Mouse (Mus musculus) inflammation-experienced regulatory T-cells (primary cell): Measurements from ENCODE around the gene Qtrt2. TPM values are rescaled to one million over a fixed set of nuclear protein-coding genes. Genes with fewer than 3 reads are reported as not detected.

Source experiments
- polyA plus RNA-seq, 2 experiments: library from polyadenylated mRNA; unstranded; fragments of 100-300 nt; shearing (Covaris generic); gene quantifications; one replicate each; pipeline ENCODE4 v1.2.1; 2017

Gene Qtrt2
- 10 to 100 TPM; 15.6 to 20.2 TPM for polyA plus RNA-seq

GRCm38 (mm10) chr16:43926341-43926859 is at the start of gene Qtrt2:
TSS of gene Qtrt2 (minus strand) at chr16:43926809.

DNA sequence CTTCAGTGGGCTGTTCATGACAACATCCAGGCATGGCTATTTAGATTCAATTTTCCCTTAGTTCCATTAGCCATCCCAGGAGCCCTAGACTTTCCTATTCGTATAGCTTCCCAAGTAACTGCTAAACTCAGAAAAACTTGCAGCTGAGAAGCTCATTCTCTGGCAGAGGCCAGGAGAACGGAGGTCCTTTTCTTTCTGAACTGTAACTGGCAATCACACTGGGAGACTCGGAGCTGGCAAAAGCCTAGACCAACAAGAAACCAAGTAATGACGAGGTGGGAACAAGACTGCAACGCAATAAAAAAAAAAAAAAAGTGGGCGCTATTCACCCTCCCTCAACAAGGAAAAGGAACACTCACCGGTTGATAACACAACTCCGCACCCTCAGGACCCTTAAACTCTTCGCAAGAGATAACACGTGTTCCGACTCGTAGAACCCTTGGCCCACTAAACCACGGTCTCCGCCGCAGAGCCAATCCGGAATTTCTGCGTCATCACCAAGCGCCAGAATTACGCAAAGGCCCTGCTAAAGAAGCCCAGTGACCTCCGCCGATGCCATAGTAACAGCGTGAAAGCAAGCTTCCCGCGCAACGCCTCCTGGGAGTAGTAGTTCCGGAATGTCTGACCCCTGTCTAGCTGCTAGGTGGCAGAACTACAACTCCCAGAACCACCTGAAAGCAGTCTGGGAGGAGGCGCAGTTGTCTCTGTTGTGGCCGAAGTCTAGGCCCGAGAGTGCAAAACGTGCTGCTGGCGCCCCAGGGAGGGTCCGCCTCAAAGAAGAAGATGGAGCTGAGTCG is 37.2 kb downstream of the Qtrt2 start, which contains the start of gene Ccdc191:
Ccdc191 (plus strand) TSS at position 593 of the 797 bp plus-strand sequence.

Other genes starting within 250 kb of the Qtrt2 start
- gene Drd3, start 172.8 kb downstream of the Qtrt2 start, polyA plus RNA-seq = not detected
- gene Ccdc191, start 37.0 kb downstream of the Qtrt2 start, polyA plus RNA-seq = 10 to 100 TPM; 13.9 to 21.3 TPM
- gene Zdhhc23, start 53.0 kb upstream of the Qtrt2 start, polyA plus RNA-seq = 1 to 10 TPM; 3.4 to 6.4 TPM
- 1 to 10 TPM; 4.4 to 6.3 TPM for gene Gramd1c, start 136.5 kb upstream of the Qtrt2 start, polyA plus RNA-seq
- 10 to 100 TPM; 22.5 to 22.6 TPM for gene Atp6v1a, start 212.9 kb upstream of the Qtrt2 start, polyA plus RNA-seq
- gene Naa50, start 213.0 kb upstream of the Qtrt2 start, polyA plus RNA-seq = 10 to 100 TPM; 61.4 to 71.3 TPM
- 1 to 10 TPM; 3.2 to 5.2 TPM for gene Usf3, start 246.4 kb upstream of the Qtrt2 start, polyA plus RNA-seq